Mouse (Mus musculus): ENCODE measurements around the gene Adamts3. TPM values are rescaled to one million over a fixed set of nuclear protein-coding genes. Genes with fewer than 3 reads are reported as not detected.

Adamts3 gene
- polyA plus RNA-seq, 1 experiment from 2014 or later = 3.9 TPM

GRCm38 (mm10) chr5:89884991-89885390, 1.9 kb upstream of the Adamts3 start:
- H3K27me3 ChIP-seq (ENCODE audit: control insufficient read depth, insufficient read depth, low read length) = no peaks in the 10 kb centered on the region
- DNase-seq (no peak), ATAC-seq (ENCODE audit: low FRiP score, low TSS enrichment) (no peak)
- H3K4me1 ChIP-seq (ENCODE audit: control insufficient read depth, insufficient read depth, low read length) = peaks cover 9% of the 10 kb centered on the region
- no peaks in the 10 kb centered on the region for H3K36me3 ChIP-seq (ENCODE audit: control insufficient read depth, insufficient read depth, low read length)
- no peak overlapping the region for H3K4me2 ChIP-seq (ENCODE audit: low read length)
- 72% methylated on average over 4 of the region's 4 CpGs for WGBS
- H3K9ac ChIP-seq (replicated peaks; ENCODE audit: low read length) = no peak overlapping the region
- no peak overlapping the region for H3K4me3 ChIP-seq (replicated peaks; ENCODE audit: low read depth, low read length)
- no peak overlapping the region for H3K27ac ChIP-seq (replicated peaks; ENCODE audit: low read depth, low read length)
- H3K9me3 ChIP-seq (ENCODE audit: control insufficient read depth, low read length) = no peaks in the 10 kb centered on the region

- Histone ChIP-seq H3K9ac (replicated peaks; ENCODE audit: low read length) (no peak overlapping the region), H3K27me3 (ENCODE audit: control insufficient read depth, insufficient read depth, low read length) (no peaks in the 10 kb centered on the region), H3K4me1 (ENCODE audit: control insufficient read depth, insufficient read depth, low read length) (peaks cover 9% of the 10 kb centered on the region), H3K4me2 (ENCODE audit: low read length) (peak overlapping the region; percentile 100), H3K9me3 (ENCODE audit: control insufficient read depth, low read length) (no peaks in the 10 kb centered on the region), H3K4me3 (replicated peaks; ENCODE audit: low read depth, low read length) (peak overlapping the region; percentile 72), H3K36me3 (ENCODE audit: control insufficient read depth, insufficient read depth, low read length) (no peaks in the 10 kb centered on the region), H3K27ac (replicated peaks; ENCODE audit: low read depth, low read length) (no peak overlapping the region)
- DNase-seq (peak; percentile 46), ATAC-seq (ENCODE audit: low FRiP score, low TSS enrichment) (peak; percentile 7; the same call in 1 of the 2 replicates)
- WGBS = 1% methylated on average over 8 of the region's 8 CpGs
These were observed 722 bp upstream of the Adamts3 start for GRCm38 (mm10) chr5:89883908-89884204.

- Histone ChIP-seq H3K4me3 (replicated peaks; ENCODE audit: low read depth, low read length) (peak overlapping the region; percentile 72), H3K9ac (replicated peaks; ENCODE audit: low read length) (peak overlapping the region; percentile 76), H3K27me3 (ENCODE audit: control insufficient read depth, insufficient read depth, low read length) (no peaks in the 10 kb centered on the region), H3K9me3 (ENCODE audit: control insufficient read depth, low read length) (no peaks in the 10 kb centered on the region), H3K4me1 (ENCODE audit: control insufficient read depth, insufficient read depth, low read length) (peaks cover 9% of the 10 kb centered on the region), H3K27ac (replicated peaks; ENCODE audit: low read depth, low read length) (no peak overlapping the region), H3K4me2 (ENCODE audit: low read length) (peak overlapping the region; percentile 100), H3K36me3 (ENCODE audit: control insufficient read depth, insufficient read depth, low read length) (no peaks in the 10 kb centered on the region)
- DNase-seq (peak; percentile 55), ATAC-seq (ENCODE audit: low FRiP score, low TSS enrichment) (peak; percentile 62)
- WGBS = under 1% methylated on average over 35 of the region's 35 CpGs
These were observed 921 bp downstream of the Adamts3 start for GRCm38 (mm10) chr5:89882091-89882734.

- no peak for ATAC-seq (ENCODE audit: low FRiP score, low TSS enrichment)
- H3K27ac ChIP-seq (replicated peaks; ENCODE audit: low read depth, low read length) = no peak overlapping the region
- H3K4me2 ChIP-seq (ENCODE audit: low read length) = peak overlapping the region; percentile 100
- WGBS = 40% methylated on average over 4 of the region's 4 CpGs
- no peak for DNase-seq
- peak overlapping the region; percentile 72 for H3K4me3 ChIP-seq (replicated peaks; ENCODE audit: low read depth, low read length)
- no peak overlapping the region for H3K9ac ChIP-seq (replicated peaks; ENCODE audit: low read length)
- no peaks in the 10 kb centered on the region for H3K36me3 ChIP-seq (ENCODE audit: control insufficient read depth, insufficient read depth, low read length)
- peaks cover 9% of the 10 kb centered on the region for H3K4me1 ChIP-seq (ENCODE audit: control insufficient read depth, insufficient read depth, low read length)
- H3K9me3 ChIP-seq (ENCODE audit: control insufficient read depth, low read length) = no peaks in the 10 kb centered on the region
- H3K27me3 ChIP-seq (ENCODE audit: control insufficient read depth, insufficient read depth, low read length) = no peaks in the 10 kb centered on the region
These were observed 1.7 kb downstream of the Adamts3 start for GRCm38 (mm10) chr5:89881425-89881824.

- Histone ChIP-seq H3K27ac (replicated peaks; ENCODE audit: low read depth, low read length) (no peak overlapping the region), H3K4me2 (ENCODE audit: low read length) (no peak overlapping the region), H3K27me3 (ENCODE audit: control insufficient read depth, insufficient read depth, low read length) (no peaks in the 10 kb centered on the region), H3K36me3 (ENCODE audit: control insufficient read depth, insufficient read depth, low read length) (no peaks in the 10 kb centered on the region), H3K9ac (replicated peaks; ENCODE audit: low read length) (no peak overlapping the region), H3K4me3 (replicated peaks; ENCODE audit: low read depth, low read length) (no peak overlapping the region), H3K9me3 (ENCODE audit: control insufficient read depth, low read length) (no peaks in the 10 kb centered on the region), H3K4me1 (ENCODE audit: control insufficient read depth, insufficient read depth, low read length) (peaks cover 9% of the 10 kb centered on the region)
- ATAC-seq (ENCODE audit: low FRiP score, low TSS enrichment) (no peak), DNase-seq (no peak)
- WGBS = 71% methylated on average over 11 of the region's 11 CpGs
These were observed 4.2 kb downstream of the Adamts3 start for GRCm38 (mm10) chr5:89878866-89879392.

- ATAC-seq (ENCODE audit: low FRiP score, low TSS enrichment) (no peak), DNase-seq (no peak)
- Histone ChIP-seq H3K4me3 (replicated peaks; ENCODE audit: low read depth, low read length) (no peak overlapping the region), H3K4me2 (ENCODE audit: low read length) (no peak overlapping the region), H3K9me3 (ENCODE audit: control insufficient read depth, low read length) (no peaks in the 10 kb centered on the region), H3K9ac (replicated peaks; ENCODE audit: low read length) (no peak overlapping the region), H3K36me3 (ENCODE audit: control insufficient read depth, insufficient read depth, low read length) (no peaks in the 10 kb centered on the region), H3K27ac (replicated peaks; ENCODE audit: low read depth, low read length) (no peak overlapping the region), H3K4me1 (ENCODE audit: control insufficient read depth, insufficient read depth, low read length) (no peaks in the 10 kb centered on the region), H3K27me3 (ENCODE audit: control insufficient read depth, insufficient read depth, low read length) (no peaks in the 10 kb centered on the region)
- WGBS = 44% methylated on average over 2 of the region's 2 CpGs
These were observed 10.5 kb downstream of the Adamts3 start for GRCm38 (mm10) chr5:89872661-89873060.

- no peak overlapping the region for H3K4me2 ChIP-seq (ENCODE audit: low read length)
- H3K36me3 ChIP-seq (ENCODE audit: control insufficient read depth, insufficient read depth, low read length) = no peaks in the 10 kb centered on the region
- no peak for DNase-seq
- H3K27me3 ChIP-seq (ENCODE audit: control insufficient read depth, insufficient read depth, low read length) = no peaks in the 10 kb centered on the region
- ATAC-seq (ENCODE audit: low FRiP score, low TSS enrichment) = no peak
- 89% methylated on average over 4 of the region's 4 CpGs for WGBS
- H3K4me3 ChIP-seq (replicated peaks; ENCODE audit: low read depth, low read length) = no peak overlapping the region
- H3K9ac ChIP-seq (replicated peaks; ENCODE audit: low read length) = no peak overlapping the region
- H3K27ac ChIP-seq (replicated peaks; ENCODE audit: low read depth, low read length) = no peak overlapping the region
- no peaks in the 10 kb centered on the region for H3K9me3 ChIP-seq (ENCODE audit: control insufficient read depth, low read length)
- H3K4me1 ChIP-seq (ENCODE audit: control insufficient read depth, insufficient read depth, low read length) = no peaks in the 10 kb centered on the region
These were observed 23.5 kb downstream of the Adamts3 start for GRCm38 (mm10) chr5:89859603-89860002.

- Histone ChIP-seq H3K36me3 (ENCODE audit: control insufficient read depth, insufficient read depth, low read length) (no peaks in the 10 kb centered on the region), H3K4me1 (ENCODE audit: control insufficient read depth, insufficient read depth, low read length) (no peaks in the 10 kb centered on the region), H3K9me3 (ENCODE audit: control insufficient read depth, low read length) (no peaks in the 10 kb centered on the region), H3K9ac (replicated peaks; ENCODE audit: low read length) (no peak overlapping the region), H3K27ac (replicated peaks; ENCODE audit: low read depth, low read length) (no peak overlapping the region), H3K27me3 (ENCODE audit: control insufficient read depth, insufficient read depth, low read length) (no peaks in the 10 kb centered on the region), H3K4me3 (replicated peaks; ENCODE audit: low read depth, low read length) (no peak overlapping the region), H3K4me2 (ENCODE audit: low read length) (no peak overlapping the region)
- 90% methylated on average over 1 of the region's 1 CpGs for WGBS
- ATAC-seq (ENCODE audit: low FRiP score, low TSS enrichment) = no peak
- no peak for DNase-seq
These were observed 24.3 kb downstream of the Adamts3 start for GRCm38 (mm10) chr5:89858837-89859236.

GRCm38 (mm10) chr5:89846551-89846950, 36.6 kb downstream of the Adamts3 start:
- Histone ChIP-seq H3K27ac (replicated peaks; ENCODE audit: low read depth, low read length) (no peak overlapping the region), H3K4me2 (ENCODE audit: low read length) (no peak overlapping the region), H3K27me3 (ENCODE audit: control insufficient read depth, insufficient read depth, low read length) (no peaks in the 10 kb centered on the region), H3K9ac (replicated peaks; ENCODE audit: low read length) (no peak overlapping the region), H3K4me1 (ENCODE audit: control insufficient read depth, insufficient read depth, low read length) (no peaks in the 10 kb centered on the region), H3K36me3 (ENCODE audit: control insufficient read depth, insufficient read depth, low read length) (no peaks in the 10 kb centered on the region), H3K9me3 (ENCODE audit: control insufficient read depth, low read length) (no peaks in the 10 kb centered on the region), H3K4me3 (replicated peaks; ENCODE audit: low read depth, low read length) (no peak overlapping the region)
- peak; percentile 25; the same call in 1 of the 2 replicates for ATAC-seq (ENCODE audit: low FRiP score, low TSS enrichment)
- DNase-seq = peak; percentile 73
- 26% methylated on average over 1 of the region's 1 CpGs for WGBS

All from midbrain, embryonic 14.5 days (tissue).